Mouse (Mus musculus) heart, adult 2 months (tissue): ENCODE results near the gene Hsd3b6.

Source experiments
- CTCF ChIP-seq: fragments of 200-600 bp; IDR thresholded peaks from 2 replicates; pipeline ENCODE4 v1.8.1; 2022; ENCODE audit warnings: antibody characterized with exemption, mild to moderate bottlenecking, moderate library complexity
- EP300 ChIP-seq: fragments of 200-500 bp; IDR thresholded peaks from 2 replicates; pipeline ENCODE4 v1.6.1; 2011; ENCODE audit warnings: low read depth, low read length, control low read depth; ENCODE audit not compliant: insufficient read depth

DNA sequence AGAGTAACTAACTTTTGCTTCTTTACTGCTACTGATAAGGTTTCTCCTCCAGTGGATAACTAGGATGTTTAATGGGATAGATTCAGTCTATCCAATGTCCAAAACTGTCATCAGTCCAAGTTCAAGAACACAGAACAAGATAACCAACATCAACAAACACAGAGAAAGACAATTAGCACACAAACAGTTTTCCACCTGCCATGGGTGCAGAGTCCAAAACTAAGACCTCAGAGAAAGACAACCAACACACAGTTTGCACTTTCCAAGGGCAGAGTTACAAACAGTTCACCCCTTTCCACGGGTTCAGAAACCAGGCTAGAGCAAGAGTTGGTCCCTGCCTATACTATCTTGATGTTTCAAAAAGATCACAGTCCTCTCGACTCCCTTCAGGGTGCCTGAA, 27.7 kb downstream of the Hsd3b6 start:
- TF ChIP-seq CTCF (no peak), EP300 (no peak)
